Mouse (Mus musculus): Measurements from ENCODE around the gene Fam19a5. TPM values are rescaled to one million over a fixed set of nuclear protein-coding genes. Genes with fewer than 3 reads are reported as not detected.

Fam19a5 gene
- polyA plus RNA-seq, 1 experiment: 3.7 TPM

GRCm38 (mm10) chr15:87583921-87584621, 40.0 kb downstream of the Fam19a5 start:
- H3K27ac ChIP-seq (ENCODE audit: insufficient read depth, low read length): no peak overlapping the region
- no peaks in the 10 kb centered on the region for H3K4me1 ChIP-seq (ENCODE audit: control insufficient read depth, insufficient read depth, low read length)
- TF ChIP-seq CTCF (IDR thresholded peaks at IDR 0.05; ENCODE audit: borderline replicate concordance, insufficient read depth, low read length) (no peak), POLR2A (IDR thresholded peaks at IDR 0.05; ENCODE audit: low read depth, low read length) (no peak)
- no peak overlapping the region for H3K4me3 ChIP-seq (ENCODE audit: insufficient read depth, low read length)

GRCm38 (mm10) chr15:87590975-87591374, 46.9 kb downstream of the Fam19a5 start:
- TF ChIP-seq POLR2A (IDR thresholded peaks at IDR 0.05; ENCODE audit: low read depth, low read length): no peak
- TF ChIP-seq CTCF (IDR thresholded peaks at IDR 0.05; ENCODE audit: borderline replicate concordance, insufficient read depth, low read length): no peak
- no peak overlapping the region for H3K27ac ChIP-seq (ENCODE audit: insufficient read depth, low read length)
- H3K4me1 ChIP-seq (ENCODE audit: control insufficient read depth, insufficient read depth, low read length): no peaks in the 10 kb centered on the region
- H3K4me3 ChIP-seq (ENCODE audit: insufficient read depth, low read length): no peak overlapping the region

DNA sequence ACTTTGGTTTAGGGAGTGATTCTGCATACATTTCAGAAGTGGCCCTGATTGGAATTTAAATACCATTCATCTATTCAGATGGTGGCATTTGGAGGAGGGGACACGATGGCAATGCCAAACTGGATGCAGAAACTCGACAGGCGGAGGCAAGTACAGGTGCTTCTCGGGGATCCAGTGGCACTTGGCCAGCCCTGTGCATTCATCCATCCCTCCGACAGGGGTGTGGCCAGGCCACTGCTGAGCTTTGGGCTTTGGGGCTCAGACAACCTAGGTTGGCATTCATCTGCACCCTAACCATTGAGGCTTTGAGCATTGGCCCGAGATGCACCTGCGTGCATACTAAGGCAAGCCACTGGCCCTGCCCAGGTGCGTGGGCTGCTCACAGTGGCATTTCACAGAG, 52.6 kb downstream of the Fam19a5 start:
- H3K4me1 ChIP-seq (ENCODE audit: control insufficient read depth, insufficient read depth, low read length): peaks cover 6% of the 10 kb centered on the region
- TF ChIP-seq CTCF (IDR thresholded peaks at IDR 0.05; ENCODE audit: borderline replicate concordance, insufficient read depth, low read length) (no peak), POLR2A (IDR thresholded peaks at IDR 0.05; ENCODE audit: low read depth, low read length) (no peak)
- no peak overlapping the region for H3K4me3 ChIP-seq (ENCODE audit: insufficient read depth, low read length)
- H3K27ac ChIP-seq (ENCODE audit: insufficient read depth, low read length): no peak overlapping the region

- no peak overlapping the region for H3K27ac ChIP-seq (ENCODE audit: insufficient read depth, low read length)
- no peak for TF ChIP-seq CTCF (IDR thresholded peaks at IDR 0.05; ENCODE audit: borderline replicate concordance, insufficient read depth, low read length)
- TF ChIP-seq POLR2A (IDR thresholded peaks at IDR 0.05; ENCODE audit: low read depth, low read length): no peak
- H3K4me3 ChIP-seq (ENCODE audit: insufficient read depth, low read length): no peak overlapping the region
- H3K4me1 ChIP-seq (ENCODE audit: control insufficient read depth, insufficient read depth, low read length): peaks cover 6% of the 10 kb centered on the region
These were observed 53.0 kb downstream of the Fam19a5 start for GRCm38 (mm10) chr15:87597149-87597548.

GRCm38 (mm10) chr15:87597766-87598165, 53.7 kb downstream of the Fam19a5 start:
- Histone ChIP-seq H3K4me1 (ENCODE audit: control insufficient read depth, insufficient read depth, low read length) (peaks cover 6% of the 10 kb centered on the region), H3K4me3 (ENCODE audit: insufficient read depth, low read length) (no peak overlapping the region), H3K27ac (ENCODE audit: insufficient read depth, low read length) (no peak overlapping the region)
- TF ChIP-seq CTCF (IDR thresholded peaks at IDR 0.05; ENCODE audit: borderline replicate concordance, insufficient read depth, low read length) (no peak), POLR2A (IDR thresholded peaks at IDR 0.05; ENCODE audit: low read depth, low read length) (no peak)

DNA sequence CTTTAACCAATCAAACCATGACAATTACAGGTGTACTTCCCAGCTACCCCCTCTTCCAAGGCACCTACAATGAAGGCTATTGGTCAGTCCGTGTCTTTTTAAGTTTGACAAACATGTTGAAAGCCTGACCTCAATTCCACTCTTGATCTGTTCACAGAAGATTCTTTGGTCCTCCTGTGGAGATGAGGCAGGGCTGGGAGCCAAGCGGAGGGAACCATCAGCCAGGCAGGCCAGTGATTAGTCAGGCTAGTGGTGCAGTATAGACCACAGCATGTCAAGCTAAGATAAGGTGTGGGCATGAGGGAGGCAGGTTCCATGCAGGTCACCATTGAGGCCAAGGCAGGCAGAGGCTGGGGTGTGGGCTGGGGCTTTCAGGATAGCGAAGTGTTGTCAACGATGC, 54.5 kb downstream of the Fam19a5 start:
- H3K4me3 ChIP-seq (ENCODE audit: insufficient read depth, low read length): no peak overlapping the region
- H3K4me1 ChIP-seq (ENCODE audit: control insufficient read depth, insufficient read depth, low read length): peaks cover 6% of the 10 kb centered on the region
- TF ChIP-seq CTCF (IDR thresholded peaks at IDR 0.05; ENCODE audit: borderline replicate concordance, insufficient read depth, low read length): no peak
- no peak for TF ChIP-seq POLR2A (IDR thresholded peaks at IDR 0.05; ENCODE audit: low read depth, low read length)
- no peak overlapping the region for H3K27ac ChIP-seq (ENCODE audit: insufficient read depth, low read length)

DNA sequence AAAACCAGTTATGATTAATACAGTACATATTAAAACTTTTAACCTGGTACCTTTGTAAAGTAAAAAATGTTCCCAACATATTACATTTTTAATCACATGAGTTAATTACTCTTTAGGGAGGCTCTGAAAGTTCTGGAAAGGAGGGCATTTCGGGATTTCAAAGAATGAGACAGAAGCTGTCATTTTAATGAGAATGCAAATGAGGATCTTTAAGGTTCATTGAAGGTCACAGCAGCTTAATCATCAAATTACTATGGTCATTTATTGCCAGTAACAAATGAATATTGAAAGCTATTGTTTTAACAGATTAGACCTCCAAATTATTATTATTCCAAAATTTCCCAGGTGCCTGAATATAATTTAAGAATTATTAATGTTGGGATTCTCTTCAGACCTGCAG, 59.2 kb downstream of the Fam19a5 start:
- Histone ChIP-seq H3K4me1 (ENCODE audit: control insufficient read depth, insufficient read depth, low read length) (no peaks in the 10 kb centered on the region), H3K27ac (ENCODE audit: insufficient read depth, low read length) (no peak overlapping the region), H3K4me3 (ENCODE audit: insufficient read depth, low read length) (no peak overlapping the region)
- TF ChIP-seq POLR2A (IDR thresholded peaks at IDR 0.05; ENCODE audit: low read depth, low read length) (no peak), CTCF (IDR thresholded peaks at IDR 0.05; ENCODE audit: borderline replicate concordance, insufficient read depth, low read length) (no peak)

- no peak for TF ChIP-seq CTCF (IDR thresholded peaks at IDR 0.05; ENCODE audit: borderline replicate concordance, insufficient read depth, low read length)
- no peak for TF ChIP-seq POLR2A (IDR thresholded peaks at IDR 0.05; ENCODE audit: low read depth, low read length)
- no peak overlapping the region for H3K27ac ChIP-seq (ENCODE audit: insufficient read depth, low read length)
- H3K4me3 ChIP-seq (ENCODE audit: insufficient read depth, low read length): no peak overlapping the region
These were observed 61.6 kb downstream of the Fam19a5 start for GRCm38 (mm10) chr15:87605504-87606280.

DNA sequence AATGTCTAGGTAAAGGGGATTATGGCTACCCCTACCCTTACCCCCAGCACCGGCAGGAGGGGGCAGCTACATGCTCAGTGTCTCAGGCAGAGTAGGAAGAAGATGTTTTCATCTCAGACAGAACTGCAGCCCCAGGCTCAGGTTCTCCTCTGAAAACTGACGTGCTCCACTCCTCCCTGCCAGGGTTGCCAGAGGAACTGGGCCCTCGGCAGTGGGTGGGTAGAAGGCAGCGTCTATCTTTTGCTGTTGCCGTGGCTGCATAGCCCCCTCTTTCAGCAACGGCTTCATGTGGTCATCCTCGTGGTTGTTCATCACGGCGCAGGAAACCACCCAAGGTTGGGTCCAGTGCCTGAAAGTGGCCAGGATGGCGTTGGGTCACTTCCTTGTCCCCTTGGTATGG, 62.6 kb downstream of the Fam19a5 start:
- no peaks in the 10 kb centered on the region for H3K4me1 ChIP-seq (ENCODE audit: control insufficient read depth, insufficient read depth, low read length)
- no peak overlapping the region for H3K4me3 ChIP-seq (ENCODE audit: insufficient read depth, low read length)
- no peak for TF ChIP-seq POLR2A (IDR thresholded peaks at IDR 0.05; ENCODE audit: low read depth, low read length)
- no peak for TF ChIP-seq CTCF (IDR thresholded peaks at IDR 0.05; ENCODE audit: borderline replicate concordance, insufficient read depth, low read length)
- H3K27ac ChIP-seq (ENCODE audit: insufficient read depth, low read length): no peak overlapping the region

More at GRCm38 (mm10) chr15:87605504-87606280, 61.6 kb downstream of the Fam19a5 start:
- no peaks in the 10 kb centered on the region for H3K4me1 ChIP-seq (ENCODE audit: control insufficient read depth, insufficient read depth, low read length)

DNA sequence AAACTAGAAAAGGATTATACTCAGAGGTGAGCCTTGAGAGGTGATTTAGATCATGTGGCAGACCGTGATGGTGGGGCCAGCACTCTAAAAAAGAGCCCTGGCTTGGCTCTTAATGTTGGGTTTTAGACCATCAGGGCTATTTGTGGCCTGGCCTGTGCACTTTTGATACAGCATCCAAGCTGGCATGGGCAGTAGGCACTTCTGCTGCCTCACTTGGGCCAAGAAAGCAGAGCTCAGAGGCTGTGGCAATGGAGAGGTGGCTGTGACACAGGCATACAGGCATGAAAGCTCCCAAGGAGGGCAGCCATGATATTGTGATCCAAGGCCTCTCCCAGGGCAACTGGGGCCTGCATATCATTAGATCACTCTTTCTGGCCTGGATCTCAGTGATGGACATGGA, 65.1 kb downstream of the Fam19a5 start:
- no peak overlapping the region for H3K4me3 ChIP-seq (ENCODE audit: insufficient read depth, low read length)
- no peak overlapping the region for H3K27ac ChIP-seq (ENCODE audit: insufficient read depth, low read length)
- TF ChIP-seq POLR2A (IDR thresholded peaks at IDR 0.05; ENCODE audit: low read depth, low read length) (no peak), CTCF (IDR thresholded peaks at IDR 0.05; ENCODE audit: borderline replicate concordance, insufficient read depth, low read length) (no peak)
- H3K4me1 ChIP-seq (ENCODE audit: control insufficient read depth, insufficient read depth, low read length): no peaks in the 10 kb centered on the region

Measured in embryonic fibroblast, embryonic 13.5 days (primary cell).